Mouse (Mus musculus): ENCODE measurements at regions not wholly inside any gene's neighbourhood (a gene's known extent, or its start where the extent isn't known, plus 50 kb on each side); places are given as distances from the start of the nearest gene placed in this dataset.

DNA sequence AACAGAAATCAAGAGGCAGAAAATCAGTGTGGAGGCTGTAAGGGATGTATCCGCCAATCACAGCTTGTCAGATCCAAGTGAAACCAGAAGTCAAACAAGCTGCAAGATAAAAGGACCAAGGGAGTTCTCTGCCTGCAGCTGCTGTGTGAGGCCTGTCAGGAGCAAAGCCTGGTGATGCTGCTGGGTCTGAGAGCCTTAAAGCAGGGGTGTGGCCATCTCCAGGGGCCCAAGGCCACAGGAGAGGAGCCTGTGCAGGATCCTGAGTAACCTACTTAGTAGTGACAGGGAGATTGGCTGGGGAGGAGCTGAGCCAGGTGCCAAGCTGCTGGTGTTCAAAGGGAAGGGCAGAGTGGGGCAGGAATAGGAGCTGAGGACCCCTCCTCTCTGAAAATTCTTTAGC is 418.8 kb downstream of the Matn1 start:
- 45% methylated on average over 1 of the region's 1 CpGs for WGBS (ENCODE audit: insufficient replicate concordance)
- ATAC-seq (ENCODE audit: low read depth), result no peak
- Histone ChIP-seq H3K4me3 (ENCODE audit: low read depth, low read length) (no peak overlapping the region), H3K27me3 (ENCODE audit: control insufficient read depth, insufficient read depth, low read depth, low read length) (no peaks in the 10 kb centered on the region), H3K4me2 (ENCODE audit: low read depth, low read length) (no peak overlapping the region), H3K9ac (ENCODE audit: low read depth, low read length) (no peak overlapping the region), H3K27ac (ENCODE audit: low read length) (no peak overlapping the region), H3K9me3 (replicated peaks; ENCODE audit: control insufficient read depth, low read length) (no peaks in the 10 kb centered on the region), H3K4me1 (ENCODE audit: control insufficient read depth, low read depth, low read length) (no peaks in the 10 kb centered on the region), H3K36me3 (ENCODE audit: control insufficient read depth, insufficient read depth) (no peaks in the 10 kb centered on the region)

DNA sequence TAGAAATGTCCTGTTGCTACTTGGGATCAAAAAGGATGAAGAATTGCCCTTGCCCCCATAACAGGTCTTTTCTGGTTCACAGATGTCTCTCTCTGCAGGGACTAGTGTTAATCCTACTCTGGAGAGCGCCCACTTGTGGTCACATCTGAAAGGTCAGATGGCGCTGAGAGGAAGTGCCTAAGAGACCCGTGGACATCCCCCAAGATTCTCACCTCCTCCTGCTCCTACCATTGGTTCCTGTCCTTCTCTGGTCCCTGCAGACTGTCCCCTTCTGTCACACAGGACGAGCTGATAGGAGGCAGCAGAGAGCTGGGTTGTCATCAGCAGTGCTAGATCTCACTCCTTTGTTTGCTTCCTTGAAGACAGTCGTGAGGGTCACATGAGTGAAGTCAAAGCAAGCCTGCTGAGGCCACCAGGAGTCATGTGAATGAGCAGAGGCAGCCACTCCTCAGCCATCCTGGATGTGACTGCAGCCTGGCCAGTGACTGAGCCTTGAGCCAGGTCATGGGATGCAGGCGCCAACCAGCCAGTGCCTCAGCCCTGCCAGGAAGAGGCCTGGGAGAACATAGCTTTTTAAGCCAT is 420.6 kb downstream of the Matn1 start:
- H3K27me3 ChIP-seq (ENCODE audit: control insufficient read depth, insufficient read depth, low read depth, low read length), result no peaks in the 10 kb centered on the region
- H3K9me3 ChIP-seq (replicated peaks; ENCODE audit: control insufficient read depth, low read length), result no peaks in the 10 kb centered on the region
- H3K36me3 ChIP-seq (ENCODE audit: control insufficient read depth, insufficient read depth), result no peaks in the 10 kb centered on the region
- no peaks in the 10 kb centered on the region for H3K4me1 ChIP-seq (ENCODE audit: control insufficient read depth, low read depth, low read length)
- ATAC-seq (ENCODE audit: low read depth), result no peak
- H3K27ac ChIP-seq (ENCODE audit: low read length), result no peak overlapping the region
- H3K4me3 ChIP-seq (ENCODE audit: low read depth, low read length), result no peak overlapping the region
- no peak overlapping the region for H3K9ac ChIP-seq (ENCODE audit: low read depth, low read length)
- H3K4me2 ChIP-seq (ENCODE audit: low read depth, low read length), result no peak overlapping the region
- WGBS (ENCODE audit: insufficient replicate concordance), result 23% methylated on average over 6 of the region's 6 CpGs

DNA sequence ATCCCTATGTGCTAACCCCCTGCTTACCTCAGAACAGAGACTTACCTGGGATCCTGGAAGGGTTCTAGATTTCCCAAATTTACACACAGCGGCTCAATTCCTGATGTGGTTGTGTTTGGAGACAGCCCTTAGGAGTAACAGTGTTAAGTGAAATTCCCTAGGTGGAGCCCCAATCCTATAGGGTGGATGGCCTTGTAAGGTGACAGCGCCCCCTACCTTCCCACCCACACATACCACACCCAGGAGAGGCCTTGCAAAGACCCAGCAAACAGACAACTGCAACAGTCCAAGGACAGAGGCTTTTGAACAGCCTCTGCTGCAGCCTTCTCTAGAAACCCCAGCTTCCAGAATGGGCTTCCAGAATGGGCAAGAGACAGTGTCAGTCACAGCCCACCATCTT is 421.8 kb downstream of the Matn1 start:
- no peaks in the 10 kb centered on the region for H3K36me3 ChIP-seq (ENCODE audit: control insufficient read depth, insufficient read depth)
- no peak overlapping the region for H3K27ac ChIP-seq (ENCODE audit: low read length)
- no peak overlapping the region for H3K9ac ChIP-seq (ENCODE audit: low read depth, low read length)
- no peaks in the 10 kb centered on the region for H3K4me1 ChIP-seq (ENCODE audit: control insufficient read depth, low read depth, low read length)
- ATAC-seq (ENCODE audit: low read depth), result no peak
- H3K4me2 ChIP-seq (ENCODE audit: low read depth, low read length), result no peak overlapping the region
- 45% methylated on average over 2 of the region's 2 CpGs for WGBS (ENCODE audit: insufficient replicate concordance)
- no peaks in the 10 kb centered on the region for H3K27me3 ChIP-seq (ENCODE audit: control insufficient read depth, insufficient read depth, low read depth, low read length)
- no peak overlapping the region for H3K4me3 ChIP-seq (ENCODE audit: low read depth, low read length)
- H3K9me3 ChIP-seq (replicated peaks; ENCODE audit: control insufficient read depth, low read length), result no peaks in the 10 kb centered on the region

DNA sequence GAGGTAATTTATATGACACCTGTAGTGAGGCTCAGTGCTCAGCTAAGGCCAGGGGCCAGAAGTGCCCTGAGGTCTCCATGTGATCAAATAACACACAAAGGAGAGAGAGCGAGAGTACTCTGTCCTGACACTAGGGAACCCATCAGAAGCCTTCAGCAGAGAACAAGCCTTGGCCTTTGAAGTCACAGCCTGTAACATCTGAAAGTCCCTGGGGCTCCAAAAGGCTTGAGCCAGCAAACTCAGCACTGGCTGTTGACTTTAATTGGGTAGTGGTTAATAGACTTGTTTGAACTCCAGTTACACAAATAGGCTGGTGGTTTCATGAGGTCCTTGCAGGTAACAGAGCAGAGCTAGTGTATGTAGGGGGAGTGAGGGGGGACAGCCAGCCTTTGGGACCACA is 422.5 kb downstream of the Matn1 start:
- H3K27ac ChIP-seq (ENCODE audit: low read length), result no peak overlapping the region
- no peaks in the 10 kb centered on the region for H3K27me3 ChIP-seq (ENCODE audit: control insufficient read depth, insufficient read depth, low read depth, low read length)
- no peak overlapping the region for H3K4me3 ChIP-seq (ENCODE audit: low read depth, low read length)
- ATAC-seq (ENCODE audit: low read depth), result no peak
- 59% methylated on average over 1 of the region's 1 CpGs for WGBS (ENCODE audit: insufficient replicate concordance)
- no peak overlapping the region for H3K4me2 ChIP-seq (ENCODE audit: low read depth, low read length)
- H3K4me1 ChIP-seq (ENCODE audit: control insufficient read depth, low read depth, low read length), result no peaks in the 10 kb centered on the region
- H3K9me3 ChIP-seq (replicated peaks; ENCODE audit: control insufficient read depth, low read length), result no peaks in the 10 kb centered on the region
- H3K9ac ChIP-seq (ENCODE audit: low read depth, low read length), result no peak overlapping the region
- no peaks in the 10 kb centered on the region for H3K36me3 ChIP-seq (ENCODE audit: control insufficient read depth, insufficient read depth)

DNA sequence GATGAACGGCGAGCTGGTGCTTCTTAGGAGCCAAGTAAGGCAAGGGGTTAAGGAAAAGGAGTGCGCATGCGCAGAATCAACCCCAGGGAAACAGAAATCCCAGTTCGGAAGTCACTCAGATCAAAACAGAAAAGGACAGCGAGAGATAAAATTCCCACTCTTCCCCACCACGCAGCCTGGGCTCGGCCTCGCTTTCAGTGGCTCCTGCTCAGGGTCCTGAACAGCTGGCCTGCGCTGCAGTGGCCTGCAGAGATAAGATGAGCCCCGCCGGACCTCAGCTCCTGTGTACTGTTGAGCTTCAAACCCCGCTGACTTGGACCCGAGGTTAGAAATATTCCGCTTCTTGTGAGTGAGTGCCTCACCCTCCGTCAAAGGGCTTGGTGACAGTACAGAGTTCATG is 428.3 kb downstream of the Matn1 start:
- 47% methylated on average over 16 of the region's 16 CpGs for WGBS (ENCODE audit: insufficient replicate concordance)
- ATAC-seq (ENCODE audit: low read depth), result no peak
- H3K4me2 ChIP-seq (ENCODE audit: low read depth, low read length), result no peak overlapping the region

DNA sequence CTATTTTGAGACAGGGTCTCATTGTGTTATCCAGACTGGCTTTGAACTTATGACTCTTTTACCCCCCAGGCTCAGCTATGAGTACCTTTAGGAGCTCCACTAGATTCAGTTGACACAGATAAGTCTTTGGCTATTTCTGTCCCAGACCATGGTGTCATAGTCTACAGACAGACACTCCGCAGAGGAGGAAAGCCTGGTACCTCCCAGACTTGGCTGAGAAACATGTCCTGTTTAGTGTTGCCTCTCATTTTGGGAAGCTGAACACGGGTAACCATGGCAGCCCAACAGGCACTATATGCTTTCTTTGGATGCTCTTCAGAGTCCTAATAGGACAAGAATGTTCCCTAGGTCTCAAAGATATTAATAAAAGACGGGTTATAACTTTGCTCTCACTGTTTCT is 429.0 kb downstream of the Matn1 start:
- H3K27ac ChIP-seq (ENCODE audit: low read length), result no peak overlapping the region
- WGBS (ENCODE audit: insufficient replicate concordance), result 54% methylated on average over 3 of the region's 3 CpGs
- no peaks in the 10 kb centered on the region for H3K9me3 ChIP-seq (replicated peaks; ENCODE audit: control insufficient read depth, low read length)
- no peaks in the 10 kb centered on the region for H3K4me1 ChIP-seq (ENCODE audit: control insufficient read depth, low read depth, low read length)
- no peak for ATAC-seq (ENCODE audit: low read depth)
- no peak overlapping the region for H3K4me3 ChIP-seq (ENCODE audit: low read depth, low read length)
- H3K9ac ChIP-seq (ENCODE audit: low read depth, low read length), result no peak overlapping the region
- no peak overlapping the region for H3K4me2 ChIP-seq (ENCODE audit: low read depth, low read length)
- H3K36me3 ChIP-seq (ENCODE audit: control insufficient read depth, insufficient read depth), result no peaks in the 10 kb centered on the region
- H3K27me3 ChIP-seq (ENCODE audit: control insufficient read depth, insufficient read depth, low read depth, low read length), result no peaks in the 10 kb centered on the region

More for the DNA sequence above, 428.3 kb downstream of the Matn1 start:
- H3K9me3 ChIP-seq (replicated peaks; ENCODE audit: control insufficient read depth, low read length), result no peaks in the 10 kb centered on the region
- H3K4me1 ChIP-seq (ENCODE audit: control insufficient read depth, low read depth, low read length), result no peaks in the 10 kb centered on the region
- no peak overlapping the region for H3K4me3 ChIP-seq (ENCODE audit: low read depth, low read length)
- no peak overlapping the region for H3K27ac ChIP-seq (ENCODE audit: low read length)
- no peak overlapping the region for H3K9ac ChIP-seq (ENCODE audit: low read depth, low read length)
- H3K27me3 ChIP-seq (ENCODE audit: control insufficient read depth, insufficient read depth, low read depth, low read length), result no peaks in the 10 kb centered on the region
- H3K36me3 ChIP-seq (ENCODE audit: control insufficient read depth, insufficient read depth), result no peaks in the 10 kb centered on the region

DNA sequence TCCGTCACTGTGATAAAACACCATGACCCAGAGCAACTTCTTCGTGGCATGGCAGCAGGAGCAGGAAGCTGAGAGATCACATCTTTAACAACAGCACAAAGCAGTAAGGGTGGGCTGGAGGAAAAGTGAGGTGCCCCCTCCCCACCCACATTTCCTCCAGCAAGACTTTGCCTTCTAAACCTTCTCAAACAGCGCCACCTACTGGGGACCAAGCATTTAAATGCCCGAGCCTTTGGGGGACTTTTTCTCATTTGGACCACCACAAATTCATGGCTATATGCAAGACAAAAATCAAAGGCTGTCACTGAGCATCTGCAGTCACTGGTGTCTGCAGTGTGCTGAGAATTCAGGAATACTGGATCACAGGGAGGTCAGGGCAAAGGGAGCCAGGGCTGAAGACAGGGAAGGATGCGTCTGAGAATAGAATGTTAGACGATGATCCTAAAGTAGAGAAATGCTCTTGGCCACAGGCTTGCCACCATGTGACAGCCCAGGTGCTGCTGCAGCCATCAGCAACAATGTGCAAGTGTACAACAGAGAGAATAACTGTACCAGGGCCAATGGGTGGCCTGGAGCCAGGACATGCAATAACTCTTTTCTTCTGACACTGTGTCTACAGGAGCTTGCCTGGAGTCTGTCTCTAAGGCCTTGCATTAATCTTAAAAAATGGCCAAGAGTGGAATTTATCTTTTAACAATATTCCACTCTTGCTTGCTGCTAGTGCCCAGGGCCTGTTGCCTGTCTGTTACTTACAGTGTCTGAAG is 430.5 kb downstream of the Matn1 start:
- H3K4me3 ChIP-seq (ENCODE audit: low read depth, low read length), result no peak overlapping the region
- WGBS (ENCODE audit: insufficient replicate concordance), result 73% methylated on average over 6 of the region's 6 CpGs

DNA sequence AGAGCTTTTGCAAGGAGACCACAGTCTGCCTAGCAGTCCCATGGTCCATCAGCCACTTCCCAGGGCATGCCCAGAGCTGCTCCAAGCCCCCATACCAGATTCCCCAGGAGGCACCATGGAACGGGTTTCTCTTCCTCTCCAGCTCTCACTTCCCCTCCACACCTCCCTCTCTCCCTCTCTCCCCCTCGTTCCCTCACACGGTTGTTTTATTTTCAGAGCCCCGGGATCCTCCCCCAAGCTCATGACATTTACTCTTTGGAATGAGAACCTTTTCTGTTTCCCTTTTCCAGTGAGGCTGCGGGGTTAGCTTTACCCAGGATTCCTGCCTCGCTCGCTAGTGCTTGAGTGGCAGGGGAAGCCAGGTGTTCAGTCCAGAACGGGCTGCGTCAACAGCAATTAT is 436.9 kb downstream of the Matn1 start:
- Histone ChIP-seq H3K27me3 (ENCODE audit: control insufficient read depth, insufficient read depth, low read depth, low read length) (no peaks in the 10 kb centered on the region), H3K36me3 (ENCODE audit: control insufficient read depth, insufficient read depth) (no peaks in the 10 kb centered on the region), H3K4me1 (ENCODE audit: control insufficient read depth, low read depth, low read length) (no peaks in the 10 kb centered on the region), H3K9me3 (replicated peaks; ENCODE audit: control insufficient read depth, low read length) (no peaks in the 10 kb centered on the region), H3K9ac (ENCODE audit: low read depth, low read length) (no peak overlapping the region), H3K27ac (ENCODE audit: low read length) (no peak overlapping the region), H3K4me3 (ENCODE audit: low read depth, low read length) (no peak overlapping the region), H3K4me2 (ENCODE audit: low read depth, low read length) (no peak overlapping the region)
- WGBS (ENCODE audit: insufficient replicate concordance), result 61% methylated on average over 9 of the region's 9 CpGs
- no peak for ATAC-seq (ENCODE audit: low read depth)

More for the DNA sequence above, 430.5 kb downstream of the Matn1 start:
- H3K36me3 ChIP-seq (ENCODE audit: control insufficient read depth, insufficient read depth), result no peaks in the 10 kb centered on the region
- H3K27me3 ChIP-seq (ENCODE audit: control insufficient read depth, insufficient read depth, low read depth, low read length), result no peaks in the 10 kb centered on the region
- H3K4me2 ChIP-seq (ENCODE audit: low read depth, low read length), result no peak overlapping the region
- H3K9ac ChIP-seq (ENCODE audit: low read depth, low read length), result no peak overlapping the region
- H3K4me1 ChIP-seq (ENCODE audit: control insufficient read depth, low read depth, low read length), result no peaks in the 10 kb centered on the region
- H3K9me3 ChIP-seq (replicated peaks; ENCODE audit: control insufficient read depth, low read length), result no peaks in the 10 kb centered on the region
- ATAC-seq (ENCODE audit: low read depth), result no peak
- H3K27ac ChIP-seq (ENCODE audit: low read length), result no peak overlapping the region

DNA sequence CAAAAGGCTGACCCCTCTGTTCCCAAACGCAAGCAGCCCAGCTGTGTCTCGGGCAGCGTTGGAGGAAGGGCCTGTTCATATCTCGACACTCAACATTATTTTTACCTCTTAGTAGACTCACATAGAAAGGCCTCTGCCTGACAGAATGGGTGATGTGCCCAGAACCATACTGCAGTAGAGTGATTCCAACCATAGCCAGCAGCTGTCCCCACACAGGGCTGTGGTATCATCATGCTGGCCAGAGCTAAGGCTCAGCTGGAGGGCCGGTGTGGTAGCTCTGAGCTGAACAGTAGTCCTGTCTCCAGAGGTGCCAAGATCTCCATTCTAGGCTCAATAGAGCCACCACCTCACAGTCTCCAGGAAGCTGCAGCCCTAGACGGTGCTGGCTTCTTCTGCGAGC is 437.3 kb downstream of the Matn1 start:
- H3K4me3 ChIP-seq (ENCODE audit: low read depth, low read length), result no peak overlapping the region
- H3K9ac ChIP-seq (ENCODE audit: low read depth, low read length), result no peak overlapping the region
- H3K27ac ChIP-seq (ENCODE audit: low read length), result no peak overlapping the region
- no peak for ATAC-seq (ENCODE audit: low read depth)
- no peaks in the 10 kb centered on the region for H3K27me3 ChIP-seq (ENCODE audit: control insufficient read depth, insufficient read depth, low read depth, low read length)
- no peaks in the 10 kb centered on the region for H3K9me3 ChIP-seq (replicated peaks; ENCODE audit: control insufficient read depth, low read length)
- H3K4me2 ChIP-seq (ENCODE audit: low read depth, low read length), result no peak overlapping the region
- WGBS (ENCODE audit: insufficient replicate concordance), result 69% methylated on average over 7 of the region's 7 CpGs
- no peaks in the 10 kb centered on the region for H3K4me1 ChIP-seq (ENCODE audit: control insufficient read depth, low read depth, low read length)
- no peaks in the 10 kb centered on the region for H3K36me3 ChIP-seq (ENCODE audit: control insufficient read depth, insufficient read depth)

All from liver, embryonic 16.5 days (tissue).